In genomic region chr1:36785238-36785641, GRCm38 (mm10) we compare ENCODE assay signal across 8 mouse cellular contexts. TPM values are rescaled to one million over a fixed set of nuclear protein-coding genes. Genes with fewer than 3 reads are reported as not detected.
DNase-seq lines count a peak whose midpoint lies in the region; ATAC-seq and TF ChIP-seq lines count a peak whose summit lies in the region.

No protein-coding gene starts in this region.

- peak; percentile 51; the same call in 1 of the 2 replicates for TF ChIP-seq CTCF in forebrain, postnatal 0 days (IDR thresholded peaks at IDR 0.05; ENCODE audit: low read depth)

- 0 out of 2 replicates have a peak, but pooled peaks cover 1% of the 10 kb centered on the region for H3K36me3 ChIP-seq in forebrain, postnatal 0 days (ENCODE audit: insufficient read depth)
- no peaks in the 10 kb centered on the region for H3K36me3 ChIP-seq in limb, embryonic 10.5 days
- peaks cover under 1% of the 10 kb centered on the region; the same call in 1 of the 2 replicates for H3K36me3 ChIP-seq in midbrain, embryonic 14.5 days (ENCODE audit: control insufficient read depth, insufficient read depth, low read length)

- ATAC-seq in forebrain, postnatal 0 days = peak; percentile 85
- ATAC-seq in midbrain, embryonic 14.5 days (ENCODE audit: low FRiP score, low TSS enrichment) = peak; percentile 56

- H3K9me3 ChIP-seq in forebrain, postnatal 0 days (ENCODE audit: low read length) = no peaks in the 10 kb centered on the region
- H3K9me3 ChIP-seq in limb, embryonic 10.5 days (replicated peaks) = no peaks in the 10 kb centered on the region
- H3K9me3 ChIP-seq in midbrain, embryonic 14.5 days (ENCODE audit: control insufficient read depth, low read length) = no peaks in the 10 kb centered on the region

- no peaks in the 10 kb centered on the region for H3K4me1 ChIP-seq in forebrain, postnatal 0 days (ENCODE audit: insufficient read depth)
- H3K4me1 ChIP-seq in limb, embryonic 10.5 days = peaks cover 12% of the 10 kb centered on the region
- H3K4me1 ChIP-seq in midbrain, embryonic 14.5 days (ENCODE audit: control insufficient read depth, insufficient read depth, low read length) = no peaks in the 10 kb centered on the region

- H3K4me2 ChIP-seq in forebrain, postnatal 0 days (ENCODE audit: low read depth) = peak overlapping the region; percentile 90
- peak overlapping the region; percentile 85 for H3K4me2 ChIP-seq in midbrain, embryonic 14.5 days (ENCODE audit: low read length)

- no peaks in the 10 kb centered on the region for H3K27me3 ChIP-seq in forebrain, postnatal 0 days (ENCODE audit: insufficient read depth, low read length)
- H3K27me3 ChIP-seq in limb, embryonic 10.5 days (ENCODE audit: low read depth, poor library complexity, severe bottlenecking) = peaks cover 17% of the 10 kb centered on the region
- no peaks in the 10 kb centered on the region for H3K27me3 ChIP-seq in midbrain, embryonic 14.5 days (ENCODE audit: control insufficient read depth, insufficient read depth, low read length)

- H3K4me3 ChIP-seq in forebrain, postnatal 0 days (ENCODE audit: low read depth, low read length) = peak overlapping the region; percentile 46
- peak overlapping the region; percentile 50 for H3K4me3 ChIP-seq in limb, embryonic 10.5 days
- H3K4me3 ChIP-seq in midbrain, embryonic 14.5 days (replicated peaks; ENCODE audit: low read depth, low read length) = peak overlapping the region; percentile 39

- peak; percentile 49 for DNase-seq in adrenal gland, postnatal 14 days
- no peak for DNase-seq in adrenal gland, adult 8-10 months
- DNase-seq in thymus, postnatal 0 days (ENCODE audit: low spot score) = peak; percentile 29
- no peak for DNase-seq in thymus, postnatal 25 days
- peak; percentile 85 for DNase-seq in forebrain, postnatal 0 days
- DNase-seq in limb, embryonic 10.5 days (ENCODE audit: low spot score) = peak; percentile 59
- DNase-seq in midbrain, embryonic 14.5 days = peak; percentile 86
- no peak for DNase-seq in adipocyte (ENCODE audit: low spot score)

- WGBS in forebrain, postnatal 0 days = 2% methylated on average over 16 of the region's 16 CpGs
- WGBS in limb, embryonic 10.5 days = 4% methylated on average over 16 of the region's 16 CpGs
- WGBS in midbrain, embryonic 14.5 days = 2% methylated on average over 16 of the region's 16 CpGs

- peak overlapping the region; percentile 88 for H3K27ac ChIP-seq in forebrain, postnatal 0 days (ENCODE audit: low read depth, low read length)
- peak overlapping the region; percentile 50; the same call in 1 of the 2 replicates for H3K27ac ChIP-seq in limb, embryonic 10.5 days
- peak overlapping the region; percentile 80 for H3K27ac ChIP-seq in midbrain, embryonic 14.5 days (replicated peaks; ENCODE audit: low read depth, low read length)

- H3K9ac ChIP-seq in forebrain, postnatal 0 days = peak overlapping the region; percentile 70
- H3K9ac ChIP-seq in midbrain, embryonic 14.5 days (replicated peaks; ENCODE audit: low read length) = peak overlapping the region; percentile 59

RNA-seq across cellular contexts. Expression of gene Zap70, which starts 23.6 kb away (rescaled TPM):
- total RNA-seq in adrenal gland, postnatal 14 days (2021) = 0.56 and 6.7 TPM in 2 replicates
- under 1 TPM; 0.22 to 0.77 (median 0.55) TPM for total RNA-seq in adrenal gland, adult 8-10 months (2022)
- polyA plus RNA-seq in thymus, postnatal 0 days (2015; fragmentation: Nextera tagmentation; extraction: Ambion mirVana) = 118 and 123 TPM in 2 replicates
- total RNA-seq in forebrain, postnatal 0 days (2014; rRNA removed) = 2.2 and 4.5 TPM in 2 replicates
- polyA plus RNA-seq in forebrain, postnatal 0 days (2015; fragmentation: Nextera tagmentation; extraction: Ambion mirVana) = 2.1 and 2.9 TPM in 2 replicates
- 0.36 TPM in 1 of 2 replicates, not detected in the other for polyA plus RNA-seq in limb, embryonic 10.5 days (2016; fragmentation: Nextera tagmentation; extraction: Ambion mirVana)
- 1.7 and 2.0 TPM in 2 replicates for polyA plus RNA-seq in midbrain, embryonic 14.5 days (2014; fragmentation: Nextera tagmentation; extraction: Ambion mirVana)

Comparison
In these comparisons a context has a peak if more than half of its experiments do, and no peak if none do; other contexts are left out.
1. DNase-seq: peak in adrenal gland, postnatal 14 days (single experiment), thymus, postnatal 0 days (single experiment), forebrain, postnatal 0 days (single experiment), limb, embryonic 10.5 days (single experiment) and midbrain, embryonic 14.5 days (single experiment); none in adrenal gland, adult 8-10 months (single experiment), thymus, postnatal 25 days (single experiment) and adipocyte (single experiment).
2. RNA of gene Zap70, which starts 23.6 kb away (polyA plus RNA-seq): 118 to 123 TPM in thymus, postnatal 0 days; 2.1 to 2.9 TPM in forebrain, postnatal 0 days, 1.7 to 2.0 TPM in midbrain, embryonic 14.5 days and 0.36 TPM in limb, embryonic 10.5 days; every median in the first group is over 10 times any median in the second.
3. Peak in every context shown above with its lines, with median percentiles within 50 percentile points of each other: H3K27ac ChIP-seq and H3K4me3 ChIP-seq.